9 mouse cellular contexts compared by ENCODE assay signal in the genomic region with DNA sequence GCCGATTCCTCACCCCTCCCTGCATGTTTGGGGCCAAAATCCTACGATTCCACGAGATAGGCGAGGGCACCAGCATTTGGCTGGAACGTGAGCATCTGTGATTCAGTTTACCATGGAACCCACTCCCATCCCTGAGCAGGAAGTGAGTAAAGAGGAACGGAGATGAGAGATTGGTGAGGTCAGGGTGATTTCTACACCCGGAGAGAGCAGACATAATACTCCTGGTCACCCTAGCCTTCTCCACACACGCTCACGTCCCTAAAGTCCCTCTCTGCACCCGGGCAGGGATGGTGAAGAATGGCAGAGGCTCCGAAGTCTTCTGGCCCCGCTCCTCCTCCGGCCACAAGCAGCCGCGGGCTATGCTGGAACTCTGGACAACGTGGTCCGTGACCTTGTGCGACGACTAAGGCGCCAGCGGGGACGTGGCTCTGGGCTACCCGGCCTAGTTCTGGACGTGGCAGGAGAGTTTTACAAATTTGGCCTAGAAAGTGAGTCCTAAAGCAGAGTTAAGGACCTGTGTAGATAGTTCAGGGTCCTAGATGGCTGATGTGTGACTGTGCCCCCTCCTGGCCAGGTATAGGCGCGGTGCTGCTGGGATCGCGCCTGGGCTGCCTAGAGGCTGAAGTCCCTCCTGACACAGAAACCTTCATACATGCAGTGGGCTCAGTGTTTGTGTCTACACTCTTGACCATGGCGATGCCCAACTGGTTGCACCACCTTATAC. TPM values are rescaled to one million over a fixed set of nuclear protein-coding genes. Genes with fewer than 3 reads are reported as not detected.
DNase-seq lines count a peak whose midpoint lies in the region; ATAC-seq lines count a peak whose summit lies in the region.
"Had no signal": no experiment of that assay in that cellular context is flagged by ENCODE, and none has a peak within 500 bp of the region (broad histone marks: within the 10 kb centered on the region; RNA-seq: fewer than 3 reads in every experiment).

No protein-coding gene starts in this region.

- H3K9me3 ChIP-seq in liver, embryonic 12.5 days (replicated peaks), result no peaks in the 10 kb centered on the region

- peak overlapping the region; percentile 33 for H3K4me2 ChIP-seq in liver, embryonic 12.5 days

- intact Hi-C loops in left cerebral cortex, postnatal 25 days (cut with DNase I), result no loop called here

- WGBS in liver, embryonic 12.5 days (ENCODE audit: insufficient replicate concordance), result 5% methylated on average over 29 of the region's 29 CpGs

- DNase-seq in embryo, embryonic 10.5 days (ENCODE audit: low spot score), result peak; percentile 14
- no peak for DNase-seq in embryo, embryonic 11 days
- DNase-seq in CD4-positive helper T cell, adult 2 months (ENCODE audit: low read depth, low spot score), result peak; percentile 45
- DNase-seq in left cerebral cortex, postnatal 25 days (ENCODE audit: low spot score in 2 of 2), result no peak
- no peak for DNase-seq in left cerebral cortex, adult 8-10 months (ENCODE audit: low spot score in 2 of 2)
- DNase-seq in cerebellum, adult 9-11 months, result no peak

- peaks cover 75% of the 10 kb centered on the region for H3K27me3 ChIP-seq in liver, embryonic 12.5 days (replicated peaks)

- H3K9ac ChIP-seq in liver, embryonic 12.5 days, result no peak overlapping the region

- H3K27ac ChIP-seq in liver, embryonic 12.5 days, result no peak overlapping the region

- no peak overlapping the region for H3K4me3 ChIP-seq in liver, embryonic 12.5 days
- H3K4me3 ChIP-seq: erythroblast, embryonic 14.5 days had no signal

- ATAC-seq in hematopoietic stem cell, adult 5-6 weeks (replicated peaks in 1 of 2; ENCODE audit: insufficient read depth in 1 of 2, low FRiP score in 2 of 2, low TSS enrichment in 1 of 2, low read depth in 1 of 2, poor library complexity in 2 of 2, severe bottlenecking in 2 of 2), result peak; percentile 14 to 20; a peak in 2 of 4 replicates
- ATAC-seq in liver, embryonic 12.5 days, result no peak

- H3K4me1 ChIP-seq in liver, embryonic 12.5 days, result 0 out of 2 replicates have a peak, but pooled peaks cover 13% of the 10 kb centered on the region

- peaks cover 14% of the 10 kb centered on the region for H3K36me3 ChIP-seq in liver, embryonic 12.5 days

RNA-seq across cellular contexts. Expression of gene Cyp27b1, which starts 1.5 kb away (rescaled TPM):
- total RNA-seq in hematopoietic stem cell, adult 5-6 weeks (2017), result 0.25 TPM in 1 of 2 replicates, not detected in the other
- polyA plus RNA-seq in liver, embryonic 12.5 days (2016; fragmentation: Nextera tagmentation; extraction: Ambion mirVana), result 0.05 and 0.10 TPM in 2 replicates
- total RNA-seq in left cerebral cortex, postnatal 25 days (2021), result 1 to 10 TPM in 1 of 2 experiments, under 1 TPM in 1; 0.57 to 1.1 TPM
- total RNA-seq in left cerebral cortex, adult 8-10 months (2022), result under 1 TPM; 0.30 to 0.46 (median 0.41) TPM
- polyA plus RNA-seq: erythroblast, embryonic 14.5 days had no signal

RNA-seq across cellular contexts. Expression of gene Eef1akmt3, which starts 8.2 kb away (rescaled TPM):
- not detected in 2 replicates for total RNA-seq in hematopoietic stem cell, adult 5-6 weeks (2017)
- polyA plus RNA-seq in liver, embryonic 12.5 days (2016; fragmentation: Nextera tagmentation; extraction: Ambion mirVana), result 0.13 and 0.29 TPM in 2 replicates
- under 1 TPM; 0.16 to 0.25 TPM for total RNA-seq in left cerebral cortex, postnatal 25 days (2021)
- total RNA-seq in left cerebral cortex, adult 8-10 months (2022), result under 1 TPM in 3 of 4 experiments, not detected in 1; 0.11 to 0.30 (median 0.14) TPM
- polyA plus RNA-seq: erythroblast, embryonic 14.5 days had no signal

RNA-seq across cellular contexts. Expression of gene Mettl1, which starts 8.3 kb away (rescaled TPM):
- 16.5 and 19.4 TPM in 2 replicates for total RNA-seq in hematopoietic stem cell, adult 5-6 weeks (2017)
- 33.6 and 35.6 TPM in 2 replicates for polyA plus RNA-seq in liver, embryonic 12.5 days (2016; fragmentation: Nextera tagmentation; extraction: Ambion mirVana)
- 1 to 10 TPM; 8.7 to 9.7 TPM for total RNA-seq in left cerebral cortex, postnatal 25 days (2021)
- total RNA-seq in left cerebral cortex, adult 8-10 months (2022), result 10 to 100 TPM; 10.4 to 11.8 (median 11.2) TPM

RNA-seq across cellular contexts. Expression of gene March9, which starts 10.4 kb away (rescaled TPM):
- 0.89 and 2.2 TPM in 2 replicates for total RNA-seq in hematopoietic stem cell, adult 5-6 weeks (2017)
- polyA plus RNA-seq in liver, embryonic 12.5 days (2016; fragmentation: Nextera tagmentation; extraction: Ambion mirVana), result 0.06 and 0.20 TPM in 2 replicates
- total RNA-seq in left cerebral cortex, postnatal 25 days (2021), result 10 to 100 TPM; 21.7 to 21.8 TPM
- total RNA-seq in left cerebral cortex, adult 8-10 months (2022), result 10 to 100 TPM; 19.8 to 21.5 (median 21.2) TPM
- polyA plus RNA-seq: erythroblast, embryonic 14.5 days had no signal

RNA-seq across cellular contexts. Expression of gene Cdk4, which starts 13.8 kb away (rescaled TPM):
- 483 and 646 TPM in 2 replicates for total RNA-seq in hematopoietic stem cell, adult 5-6 weeks (2017)
- 766 and 777 TPM in 2 replicates for polyA plus RNA-seq in liver, embryonic 12.5 days (2016; fragmentation: Nextera tagmentation; extraction: Ambion mirVana)
- 10 to 100 TPM; 84.9 to 86.2 TPM for total RNA-seq in left cerebral cortex, postnatal 25 days (2021)
- 10 to 100 TPM; 79.8 to 91.4 (median 85.4) TPM for total RNA-seq in left cerebral cortex, adult 8-10 months (2022)

Comparison
In these comparisons a context has a peak if more than half of its experiments do, and no peak if none do; other contexts are left out.
1. DNase-seq: peak in embryo, embryonic 10.5 days (single experiment) and CD4-positive helper T cell, adult 2 months (single experiment); none in embryo, embryonic 11 days (single experiment), left cerebral cortex, postnatal 25 days (0 of 2), left cerebral cortex, adult 8-10 months (0 of 2) and cerebellum, adult 9-11 months (single experiment).